Mouse (Mus musculus) lung, embryonic 15.5 days (tissue): ENCODE measurements at regions not wholly inside any gene's neighbourhood (a gene's known extent, or its start where the extent isn't known, plus 50 kb on each side); places are given as distances from the start of the nearest gene placed in this dataset.

Experiments used
- ATAC-seq: fragments of 200-750 bp; cut with Nextera tagmentation; 2 replicates; pipeline ENCODE4 v1.8.0; 2017; ENCODE audit warnings: moderate number of reproducible peaks, borderline replicate concordance; ENCODE audit not compliant: low FRiP score, low TSS enrichment; ENCODE audit errors: extremely low read depth
- H3K27ac ChIP-seq: fragments of 300-500 bp; sonication (generic); 2 replicates; pipeline ENCODE4 v1.5.1; 2015; ENCODE audit warnings: moderate library complexity, mild to moderate bottlenecking, inconsistent platforms
- H3K27me3 ChIP-seq: fragments of 300-500 bp; sonication (generic); 2 replicates; pipeline ENCODE4 v1.6.1; 2015; ENCODE audit warnings: inconsistent platforms
- H3K36me3 ChIP-seq: fragments of 300-500 bp; sonication (generic); 2 replicates; pipeline ENCODE4 v1.6.1; 2015; ENCODE audit warnings: inconsistent platforms
- H3K4me1 ChIP-seq: fragments of 300-500 bp; sonication (generic); 2 replicates; pipeline ENCODE4 v1.6.1; 2015; ENCODE audit warnings: inconsistent platforms
- H3K4me2 ChIP-seq: fragments of 300-500 bp; sonication (generic); 2 replicates; pipeline ENCODE4 v1.6.1; 2015; ENCODE audit warnings: inconsistent platforms, mild to moderate bottlenecking, moderate library complexity
- H3K4me3 ChIP-seq: fragments of 300-500 bp; sonication (generic); 2 replicates; pipeline ENCODE4 v1.5.1; 2015; ENCODE audit warnings: mild to moderate bottlenecking, inconsistent platforms
- H3K9ac ChIP-seq: fragments of 300-500 bp; sonication (generic); 2 replicates; pipeline ENCODE4 v1.6.1; 2015; ENCODE audit warnings: inconsistent platforms
- H3K9me3 ChIP-seq: fragments of 300-500 bp; sonication (generic); 2 replicates; pipeline ENCODE4 v1.6.1; 2016; ENCODE audit warnings: inconsistent platforms
- WGBS: fragments of 180-500 bp; shearing (Covaris S2); methylation state at CpG from one replicate; pipeline ENCODE4 v1.1.7; 2015; 5-methylcytosine and 5-hydroxymethylcytosine counted together

DNA sequence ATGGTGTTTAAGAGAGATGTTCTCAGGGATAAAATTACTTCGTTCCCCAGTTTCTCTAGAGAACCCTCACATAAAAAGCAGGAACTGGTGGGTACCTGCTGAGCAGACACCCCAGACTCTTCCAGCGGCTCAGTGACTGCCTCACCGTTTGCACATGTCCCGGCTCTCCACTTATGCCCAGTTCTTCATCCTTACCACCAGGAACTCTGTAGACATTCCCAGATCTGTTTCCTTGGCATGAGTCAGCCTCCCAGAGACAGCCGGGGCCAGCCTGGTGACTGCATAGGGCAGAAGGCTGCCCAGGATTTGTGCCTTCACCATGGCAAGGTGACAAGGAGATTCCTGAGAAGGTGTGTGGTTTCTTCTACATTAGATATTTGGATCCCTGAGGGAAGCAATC is 81.6 kb upstream of the Rasgrf1 start:
- ATAC-seq: no peak
- Histone ChIP-seq H3K36me3 (no peaks in the 10 kb centered on the region), H3K4me1 (no peaks in the 10 kb centered on the region), H3K9ac (no peak overlapping the region), H3K4me2 (no peak overlapping the region), H3K27ac (no peak overlapping the region), H3K4me3 (no peak overlapping the region), H3K27me3 (0 out of 2 replicates have a peak, but pooled peaks cover 11% of the 10 kb centered on the region), H3K9me3 (no peaks in the 10 kb centered on the region)
- WGBS: 73% methylated on average over 5 of the region's 5 CpGs

DNA sequence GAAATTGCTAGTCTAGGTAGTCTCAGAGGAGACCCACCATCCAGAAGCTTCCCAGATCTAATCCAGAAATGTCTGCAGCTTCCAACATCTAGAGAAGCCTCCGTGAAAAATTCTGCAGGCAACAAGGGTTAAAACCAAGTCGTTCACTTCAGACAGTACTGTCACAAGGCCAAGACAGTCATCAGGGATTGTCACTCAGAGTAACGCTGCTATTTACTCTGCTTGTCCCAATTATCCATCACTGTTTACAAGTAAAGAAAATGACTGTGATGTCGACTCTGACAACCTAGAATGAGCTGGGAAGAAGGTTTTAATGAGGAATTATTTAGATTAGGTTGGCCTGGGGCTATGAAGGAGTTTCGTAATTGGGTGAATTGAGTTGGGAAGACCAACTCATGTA is 82.1 kb upstream of the Rasgrf1 start:
- H3K9me3 ChIP-seq: no peaks in the 10 kb centered on the region
- WGBS: 44% methylated on average over 5 of the region's 5 CpGs
- H3K27me3 ChIP-seq: 0 out of 2 replicates have a peak, but pooled peaks cover 11% of the 10 kb centered on the region
- H3K4me1 ChIP-seq: no peaks in the 10 kb centered on the region
- H3K4me2 ChIP-seq: peak overlapping the region; percentile 51; the same call in 1 of the 2 replicates
- no peak for ATAC-seq
- no peak overlapping the region for H3K4me3 ChIP-seq
- no peak overlapping the region for H3K27ac ChIP-seq
- no peaks in the 10 kb centered on the region for H3K36me3 ChIP-seq
- no peak overlapping the region for H3K9ac ChIP-seq

DNA sequence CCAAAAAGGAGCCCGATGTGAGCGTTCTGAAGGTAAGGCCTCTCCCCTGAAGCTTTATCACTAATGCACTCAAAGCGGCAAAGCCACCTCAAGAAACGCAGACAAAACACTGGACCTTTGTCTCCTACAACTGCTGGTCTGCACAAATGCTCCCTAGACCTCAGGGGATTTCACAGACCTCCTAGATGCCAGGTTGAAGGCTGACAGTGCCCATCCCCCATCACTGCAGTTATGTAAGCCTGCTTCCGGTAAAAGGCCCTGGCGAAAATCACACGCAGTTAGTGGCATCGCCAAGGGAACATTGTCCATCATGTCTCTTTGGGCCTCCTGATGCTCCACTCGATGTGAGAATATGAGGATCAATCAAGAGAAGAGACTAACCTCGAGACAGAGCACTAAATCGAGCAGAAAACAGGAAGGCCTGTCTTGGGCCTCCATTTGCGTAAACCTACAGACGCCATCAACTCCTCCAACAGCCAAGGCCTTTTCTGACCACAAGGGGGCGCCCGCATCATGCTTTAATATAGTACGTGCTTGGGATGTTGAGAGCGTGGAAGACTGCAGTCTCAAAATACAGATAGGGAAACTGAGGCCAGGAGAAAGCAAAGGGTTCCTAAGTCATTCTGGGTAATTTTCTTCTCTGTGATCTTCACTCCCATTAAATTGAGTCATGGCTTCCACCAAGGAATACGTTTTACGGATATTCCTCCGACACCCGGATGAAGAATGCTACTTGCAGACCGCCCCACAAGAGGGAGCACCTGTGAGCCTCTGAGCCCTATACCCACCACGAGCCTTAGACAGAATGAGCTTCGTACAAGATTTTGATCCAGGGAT is 82.8 kb upstream of the Rasgrf1 start:
- Histone ChIP-seq H3K36me3 (no peaks in the 10 kb centered on the region), H3K27me3 (0 out of 2 replicates have a peak, but pooled peaks cover 11% of the 10 kb centered on the region), H3K4me3 (peak overlapping the region; percentile 28), H3K9me3 (no peaks in the 10 kb centered on the region), H3K27ac (no peak overlapping the region), H3K9ac (no peak overlapping the region), H3K4me1 (0 out of 2 replicates have a peak, but pooled peaks cover 1% of the 10 kb centered on the region), H3K4me2 (peak overlapping the region; percentile 51)
- 34% methylated on average over 24 of the region's 24 CpGs for WGBS
- ATAC-seq: peak; percentile 84

DNA sequence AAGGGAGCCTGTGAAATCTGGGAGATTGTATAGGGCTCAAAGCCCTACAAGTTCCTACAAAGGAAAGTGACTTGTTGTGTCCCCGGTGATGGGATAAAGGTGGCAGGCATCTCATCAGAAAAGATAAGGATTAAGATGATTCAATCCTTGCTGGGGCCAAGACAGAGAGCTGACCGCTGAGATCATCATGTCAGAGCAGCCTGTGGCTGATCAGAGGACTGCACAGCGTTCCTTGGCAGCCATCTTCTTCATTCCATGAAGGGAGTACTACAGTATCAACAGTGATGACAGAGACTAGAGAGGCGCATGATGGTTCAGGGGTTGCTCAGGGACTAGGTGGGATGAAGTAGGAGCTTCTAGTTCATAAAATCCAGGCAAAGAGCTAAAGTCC is 83.6 kb upstream of the Ankrd34c start:
- Histone ChIP-seq H3K27me3 (no peaks in the 10 kb centered on the region), H3K9me3 (no peaks in the 10 kb centered on the region), H3K36me3 (no peaks in the 10 kb centered on the region), H3K27ac (no peak overlapping the region), H3K4me3 (no peak overlapping the region), H3K4me1 (peaks cover 9% of the 10 kb centered on the region; the same call in 1 of the 2 replicates), H3K4me2 (no peak overlapping the region), H3K9ac (no peak overlapping the region)
- ATAC-seq: peak; percentile 47; the same call in 1 of the 2 replicates
- WGBS: 79% methylated on average over 4 of the region's 4 CpGs

DNA sequence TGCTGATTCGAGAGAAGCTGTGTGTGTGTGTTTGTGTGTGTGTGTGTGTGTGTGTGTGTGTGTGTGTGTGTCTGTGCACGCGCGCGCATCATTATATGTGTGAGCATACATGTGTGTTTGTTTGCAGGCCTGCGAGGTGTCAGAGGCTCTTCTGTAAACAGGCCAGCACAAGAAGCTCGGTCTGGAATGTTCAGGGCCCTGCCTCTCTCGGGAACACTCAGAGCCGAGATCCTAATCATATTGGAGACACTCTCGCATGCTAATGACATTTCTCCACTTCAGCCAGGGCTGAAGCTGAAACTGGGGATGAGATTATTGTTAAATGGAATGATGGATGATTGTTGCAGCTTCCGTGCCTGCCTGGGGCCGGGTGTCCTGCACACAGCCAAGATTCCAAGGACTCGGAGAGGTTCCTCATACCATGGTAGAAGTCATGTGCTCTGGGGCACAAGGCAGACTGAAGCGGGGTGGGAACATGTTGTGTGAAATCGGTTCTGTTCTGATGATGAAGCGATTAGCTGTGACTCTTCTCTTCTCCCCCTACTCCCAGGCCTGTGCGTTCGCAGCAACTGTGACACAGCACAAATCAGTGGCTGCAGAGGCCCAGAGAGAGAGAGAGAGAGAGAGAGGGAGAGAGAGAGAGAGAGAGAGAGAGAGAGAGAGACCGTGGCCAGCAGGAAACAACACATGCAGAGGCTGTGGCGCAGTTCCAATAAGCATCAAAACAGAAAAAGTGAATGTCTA is 83.0 kb upstream of the Ankrd34c start:
- no peaks in the 10 kb centered on the region for H3K27me3 ChIP-seq
- ATAC-seq: peak; percentile 73; the same call in 1 of the 2 replicates
- H3K9ac ChIP-seq: no peak overlapping the region
- H3K4me2 ChIP-seq: no peak overlapping the region
- whole genome bisulfite sequencing: 36% methylated on average over 20 of the region's 20 CpGs
- H3K4me3 ChIP-seq: no peak overlapping the region
- peak overlapping the region; percentile 10; the same call in 1 of the 2 replicates for H3K27ac ChIP-seq
- no peaks in the 10 kb centered on the region for H3K9me3 ChIP-seq
- no peaks in the 10 kb centered on the region for H3K36me3 ChIP-seq
- H3K4me1 ChIP-seq: peaks cover 9% of the 10 kb centered on the region; the same call in 1 of the 2 replicates

DNA sequence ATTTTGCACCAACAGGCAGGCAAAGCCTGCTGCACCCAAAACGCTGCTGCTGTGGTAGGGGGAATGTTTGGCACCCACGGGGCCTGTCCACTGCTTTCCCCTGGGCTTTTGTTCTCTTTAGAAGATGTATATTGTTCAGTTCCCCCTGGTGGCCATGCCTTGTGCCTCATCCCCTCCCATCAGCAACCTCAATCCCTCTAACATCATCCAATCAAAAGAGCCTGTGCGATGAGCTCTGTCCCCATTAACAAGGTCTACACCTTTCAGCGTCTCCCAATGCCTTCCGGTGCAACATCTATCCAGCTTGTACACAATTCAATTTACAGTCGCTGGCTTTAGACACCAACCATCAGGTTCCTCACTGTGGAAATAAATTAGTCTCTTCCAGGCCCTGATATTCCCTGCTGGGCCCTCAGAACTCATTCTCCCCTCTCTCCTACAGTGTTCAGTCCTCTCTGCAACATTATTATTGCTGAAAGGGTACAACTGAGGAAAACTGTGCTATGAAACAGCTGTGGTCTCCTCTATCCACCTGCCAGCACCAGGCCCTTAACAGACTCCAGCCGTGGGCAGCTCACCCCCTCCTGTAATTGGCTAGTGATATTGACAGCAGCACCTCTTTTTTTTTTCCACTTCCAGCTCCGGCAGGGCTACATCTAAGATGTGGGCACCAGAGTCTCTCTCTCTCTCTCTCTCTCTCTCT is 75.5 kb upstream of the Ankrd34c start:
- H3K36me3 ChIP-seq: no peaks in the 10 kb centered on the region
- H3K27me3 ChIP-seq: no peaks in the 10 kb centered on the region
- no peaks in the 10 kb centered on the region for H3K9me3 ChIP-seq
- no peak overlapping the region for H3K4me3 ChIP-seq
- H3K4me2 ChIP-seq: no peak overlapping the region
- no peak for ATAC-seq
- no peaks in the 10 kb centered on the region for H3K4me1 ChIP-seq
- H3K27ac ChIP-seq: no peak overlapping the region
- H3K9ac ChIP-seq: no peak overlapping the region
- WGBS: 52% methylated on average over 8 of the region's 8 CpGs

DNA sequence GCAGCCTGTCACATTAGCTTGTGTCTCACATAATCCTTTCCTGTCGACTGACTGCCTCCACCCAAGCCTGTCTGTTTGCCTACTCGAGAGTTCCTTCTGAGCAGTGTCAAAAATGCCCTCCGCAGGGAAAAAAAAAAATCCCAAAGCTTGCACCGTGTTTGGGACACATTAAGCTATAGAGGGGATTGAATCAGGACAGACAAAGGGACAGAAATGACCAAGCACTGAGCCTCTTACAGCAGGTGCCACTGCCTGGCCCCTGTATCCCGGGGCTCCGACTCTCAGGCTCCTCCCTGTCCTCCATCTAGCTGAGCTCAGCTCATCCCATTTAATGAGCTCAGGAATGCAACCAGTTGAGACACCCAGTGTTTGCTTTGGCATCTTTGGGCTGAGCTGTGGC is 69.1 kb upstream of the Ankrd34c start:
- no peaks in the 10 kb centered on the region for H3K36me3 ChIP-seq
- H3K9ac ChIP-seq: no peak overlapping the region
- WGBS: 26% methylated on average over 6 of the region's 6 CpGs
- H3K27ac ChIP-seq: no peak overlapping the region
- no peak overlapping the region for H3K4me3 ChIP-seq
- no peak overlapping the region for H3K4me2 ChIP-seq
- H3K9me3 ChIP-seq: no peaks in the 10 kb centered on the region
- H3K27me3 ChIP-seq: no peaks in the 10 kb centered on the region
- H3K4me1 ChIP-seq: no peaks in the 10 kb centered on the region; the same call in 1 of the 2 replicates
- ATAC-seq: no peak

DNA sequence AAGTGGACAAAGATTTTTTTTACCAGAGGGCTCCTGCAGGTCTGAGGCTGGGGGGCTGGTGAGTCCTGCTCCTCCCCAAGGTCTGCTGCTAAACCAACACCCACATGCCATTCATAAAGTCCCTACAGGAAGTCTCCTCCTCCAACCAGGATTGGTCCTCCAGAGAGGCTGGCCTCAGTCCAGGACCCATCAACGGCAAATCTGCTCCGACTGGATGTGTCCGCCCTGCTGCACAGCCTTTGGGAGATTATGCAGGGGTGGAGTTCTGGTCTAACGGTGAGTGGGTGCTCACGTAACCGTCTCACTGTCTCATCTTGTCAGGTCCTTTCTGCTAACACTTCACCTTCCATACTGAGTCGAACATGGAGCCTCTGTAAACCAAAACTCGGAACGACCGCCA is 64.4 kb upstream of the Ankrd34c start:
- Histone ChIP-seq H3K4me1 (no peaks in the 10 kb centered on the region; the same call in 1 of the 2 replicates), H3K4me2 (no peak overlapping the region; the same call in 1 of the 2 replicates), H3K4me3 (no peak overlapping the region), H3K27ac (no peak overlapping the region), H3K9ac (no peak overlapping the region), H3K36me3 (no peaks in the 10 kb centered on the region), H3K27me3 (no peaks in the 10 kb centered on the region), H3K9me3 (no peaks in the 10 kb centered on the region)
- WGBS: 45% methylated on average over 10 of the region's 10 CpGs
- ATAC-seq: peak; percentile 63; the same call in 1 of the 2 replicates

DNA sequence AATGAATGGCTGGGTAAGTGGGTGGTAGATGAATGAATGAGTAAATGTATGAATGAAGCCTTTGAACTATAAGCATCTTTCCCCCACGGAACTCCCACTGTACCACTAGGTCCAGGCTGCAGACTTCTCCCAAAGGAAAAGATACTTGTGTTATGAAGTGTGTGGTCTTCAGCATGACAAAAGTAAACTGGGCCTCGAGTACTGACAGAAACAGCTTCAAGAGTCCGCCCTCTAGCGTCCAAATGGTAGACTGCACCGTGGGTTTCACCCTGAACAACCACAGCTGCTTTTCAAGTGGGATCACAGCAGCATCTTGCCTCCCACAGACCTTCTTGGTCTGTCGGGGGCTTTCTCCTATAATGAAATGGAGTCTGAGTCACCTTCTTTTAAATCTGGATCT is 54.7 kb upstream of the Ankrd34c start:
- Histone ChIP-seq H3K4me1 (no peaks in the 10 kb centered on the region), H3K27me3 (no peaks in the 10 kb centered on the region), H3K9ac (no peak overlapping the region), H3K36me3 (no peaks in the 10 kb centered on the region), H3K9me3 (no peaks in the 10 kb centered on the region), H3K4me2 (no peak overlapping the region), H3K4me3 (no peak overlapping the region), H3K27ac (no peak overlapping the region)
- WGBS: 5% methylated on average over 6 of the region's 6 CpGs
- ATAC-seq: no peak

DNA sequence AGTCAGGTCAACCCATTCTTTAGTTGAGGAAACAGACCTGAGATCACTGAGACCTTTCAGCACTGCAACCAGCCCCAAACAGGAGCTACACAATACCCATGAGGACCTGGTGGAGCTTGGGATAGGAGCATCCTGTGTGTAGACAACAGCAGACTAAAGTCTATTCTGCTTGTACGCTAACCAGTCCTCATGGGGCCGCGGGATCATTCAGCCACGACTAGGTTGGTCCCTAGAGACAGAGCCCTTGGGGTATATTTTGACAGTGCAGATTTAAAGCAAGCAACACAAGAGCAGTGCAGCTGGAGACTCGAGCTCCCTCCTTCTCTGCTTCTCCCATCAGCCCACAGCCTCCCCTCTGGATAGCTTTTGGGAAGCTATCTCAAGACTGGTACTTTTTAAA is 51.7 kb upstream of the Ankrd34c start:
- Histone ChIP-seq H3K27ac (no peak overlapping the region), H3K4me2 (no peak overlapping the region), H3K36me3 (no peaks in the 10 kb centered on the region), H3K4me3 (no peak overlapping the region), H3K27me3 (no peaks in the 10 kb centered on the region), H3K9me3 (no peaks in the 10 kb centered on the region), H3K9ac (no peak overlapping the region), H3K4me1 (no peaks in the 10 kb centered on the region)
- 73% methylated on average over 5 of the region's 5 CpGs for WGBS
- ATAC-seq: no peak

DNA sequence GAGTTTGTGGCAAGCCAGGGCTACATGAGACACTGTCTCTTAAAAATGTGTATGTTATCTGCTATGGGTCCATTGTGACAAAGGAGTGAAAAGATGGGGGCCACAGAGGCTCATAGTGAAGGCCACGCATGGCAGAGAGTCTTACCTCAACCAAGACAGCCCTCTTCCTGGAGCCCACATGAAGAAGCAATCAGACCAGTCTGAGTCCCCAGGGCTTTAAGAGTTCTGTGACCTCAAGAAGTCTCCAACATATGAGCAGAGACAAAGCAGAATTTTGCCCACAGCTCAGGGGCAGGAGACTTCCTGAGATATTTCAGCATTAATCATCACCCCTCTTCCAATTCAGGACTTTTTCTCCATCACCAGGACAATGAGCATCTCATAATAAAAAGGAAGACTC is 50.4 kb upstream of the Ankrd34c start:
- ATAC-seq: no peak
- 83% methylated on average over 1 of the region's 1 CpGs for WGBS
- H3K4me1 ChIP-seq: no peaks in the 10 kb centered on the region
- no peak overlapping the region for H3K27ac ChIP-seq
- H3K4me2 ChIP-seq: no peak overlapping the region
- no peaks in the 10 kb centered on the region for H3K36me3 ChIP-seq
- H3K9me3 ChIP-seq: no peaks in the 10 kb centered on the region
- no peaks in the 10 kb centered on the region for H3K27me3 ChIP-seq
- no peak overlapping the region for H3K9ac ChIP-seq
- no peak overlapping the region for H3K4me3 ChIP-seq
